8 mouse cellular contexts compared by ENCODE assay signal in genomic region chr4:40240272-40240744, GRCm38 (mm10). TPM values are rescaled to one million over a fixed set of nuclear protein-coding genes. Genes with fewer than 3 reads are reported as not detected.
A peak's percentile ranks its signal among the peaks of the same experiment; 100 is the strongest.
DNase-seq lines count a peak whose midpoint lies in the region; ATAC-seq and TF ChIP-seq lines count a peak whose summit lies in the region.

No protein-coding gene starts in this region.

- H3K36me3 ChIP-seq in forebrain, embryonic 14.5 days (ENCODE audit: control insufficient read depth, insufficient read depth, low read length), result no peaks in the 10 kb centered on the region
- no peaks in the 10 kb centered on the region for H3K36me3 ChIP-seq in liver, embryonic 14.5 days (replicated peaks; ENCODE audit: control insufficient read depth, insufficient read depth, low read depth)

- no peaks in the 10 kb centered on the region for H3K9me3 ChIP-seq in forebrain, embryonic 14.5 days (replicated peaks; ENCODE audit: control insufficient read depth, low read length)
- H3K9me3 ChIP-seq in liver, embryonic 14.5 days (ENCODE audit: control insufficient read depth, low read length), result no peaks in the 10 kb centered on the region

- H3K4me3 ChIP-seq in forebrain, embryonic 14.5 days (ENCODE audit: low read depth, low read length), result peak overlapping the region; percentile 41
- H3K4me3 ChIP-seq in liver, embryonic 14.5 days (ENCODE audit: insufficient read depth in 1 of 2, low read depth in 2 of 2, low read length in 2 of 2), result peak overlapping the region; percentile 63 to 76; a peak in 2 of 4 replicates

- WGBS in forebrain, embryonic 14.5 days, result 49% methylated on average over 5 of the region's 5 CpGs
- 30% methylated on average over 5 of the region's 5 CpGs for WGBS in liver, embryonic 14.5 days (ENCODE audit: insufficient replicate concordance)

- ATAC-seq in forebrain, embryonic 14.5 days, result 0 out of 2 replicates have a peak, but pooled peaks have one; percentile 37
- ATAC-seq in liver, embryonic 14.5 days (ENCODE audit: insufficient read depth), result 0 out of 2 replicates have a peak, but pooled peaks have one; percentile 28

- H3K4me1 ChIP-seq in forebrain, embryonic 14.5 days (ENCODE audit: control insufficient read depth, insufficient read depth, low read length), result peaks cover 3% of the 10 kb centered on the region; the same call in 1 of the 2 replicates
- peaks cover 0 to 4% of the 10 kb centered on the region in 2 experiments; a peak in 1 of 4 replicates for H3K4me1 ChIP-seq in liver, embryonic 14.5 days (replicated peaks; ENCODE audit: control insufficient read depth in 2 of 2, insufficient read depth in 2 of 2, low read length in 1 of 2)

- peak overlapping the region; percentile 82 for H3K4me2 ChIP-seq in forebrain, embryonic 14.5 days (ENCODE audit: low read length)
- H3K4me2 ChIP-seq in liver, embryonic 14.5 days (ENCODE audit: low read depth), result peak overlapping the region; percentile 77

- DNase-seq in adrenal gland, adult 2 months, result peak; percentile 10
- DNase-seq in adrenal gland, postnatal 10 days, result no peak
- DNase-seq in 3T3-L1 (ENCODE audit: low read depth, low spot score), result peak; percentile 20
- no peak for DNase-seq in forebrain, embryonic 14.5 days (ENCODE audit: low spot score)
- DNase-seq in liver, embryonic 14.5 days (ENCODE audit: low read depth in 3 of 3, low spot score in 3 of 3), result no peak
- DNase-seq in cerebellum, adult 11 months, result no peak
- no peak for DNase-seq in cerebellum, postnatal 14 days
- DNase-seq in retina, embryonic 14.5 days (ENCODE audit: low spot score), result no peak

- peak overlapping the region; percentile 55; the same call in 1 of the 2 replicates for H3K9ac ChIP-seq in forebrain, embryonic 14.5 days (ENCODE audit: low read length)
- H3K9ac ChIP-seq in liver, embryonic 14.5 days (replicated peaks), result no peak overlapping the region; the same call in 1 of the 2 replicates

- no peaks in the 10 kb centered on the region for H3K27me3 ChIP-seq in forebrain, embryonic 14.5 days (replicated peaks; ENCODE audit: control insufficient read depth, insufficient read depth, low read length)
- H3K27me3 ChIP-seq in liver, embryonic 14.5 days (ENCODE audit: control insufficient read depth, insufficient read depth, low read length), result no peaks in the 10 kb centered on the region

- no peak overlapping the region for H3K27ac ChIP-seq in forebrain, embryonic 14.5 days (ENCODE audit: low read depth, low read length)
- no peak overlapping the region for H3K27ac ChIP-seq in liver, embryonic 14.5 days

- no peak for TF ChIP-seq EP300 in liver, embryonic 14.5 days (IDR thresholded peaks at IDR 0.05; ENCODE audit: low read depth)

- TF ChIP-seq CTCF in liver, embryonic 14.5 days (IDR thresholded peaks at IDR 0.05; ENCODE audit: low read depth), result no peak

RNA-seq across cellular contexts. Expression of gene Ddx58, which starts 0.7 kb away (rescaled TPM):
- total RNA-seq in adrenal gland, adult 2 months (2021), result 10 to 100 TPM; 25.2 to 30.3 TPM
- 9.7 and 13.3 TPM in 2 replicates for polyA plus RNA-seq in adrenal gland, adult 2 months (2012; rRNA removed)
- 10 to 100 TPM; 17.5 to 20.9 TPM for total RNA-seq in adrenal gland, postnatal 10 days (2021)
- 1.9 TPM in 2 replicates for polyA plus RNA-seq in forebrain, embryonic 14.5 days (2014; fragmentation: Nextera tagmentation; extraction: Ambion mirVana)
- 1.8 and 3.1 TPM in 2 replicates for polyA plus RNA-seq in liver, embryonic 14.5 days (2012; rRNA removed)
- polyA plus RNA-seq in liver, embryonic 14.5 days (2014; fragmentation: Nextera tagmentation; extraction: Ambion mirVana), result 2.4 and 2.5 TPM in 2 replicates

RNA-seq across cellular contexts. Expression of gene Smim27, which starts 29.1 kb away (rescaled TPM):
- total RNA-seq in adrenal gland, adult 2 months (2021), result 10 to 100 TPM; 52.9 to 54.7 TPM
- 23.2 and 33.7 TPM in 2 replicates for polyA plus RNA-seq in adrenal gland, adult 2 months (2012; rRNA removed)
- total RNA-seq in adrenal gland, postnatal 10 days (2021), result 10 to 100 TPM; 34.9 to 46.5 TPM
- polyA plus RNA-seq in forebrain, embryonic 14.5 days (2014; fragmentation: Nextera tagmentation; extraction: Ambion mirVana), result 20.9 and 21.2 TPM in 2 replicates
- 1.9 and 3.2 TPM in 2 replicates for polyA plus RNA-seq in liver, embryonic 14.5 days (2012; rRNA removed)
- 20.6 and 24.4 TPM in 2 replicates for polyA plus RNA-seq in liver, embryonic 14.5 days (2014; fragmentation: Nextera tagmentation; extraction: Ambion mirVana)

RNA-seq across cellular contexts. Expression of gene Topors, which starts 29.3 kb away (rescaled TPM):
- total RNA-seq in adrenal gland, adult 2 months (2021), result 10 to 100 TPM; 26.0 to 29.8 TPM
- polyA plus RNA-seq in adrenal gland, adult 2 months (2012; rRNA removed), result 4.0 and 4.1 TPM in 2 replicates
- total RNA-seq in adrenal gland, postnatal 10 days (2021), result 10 to 100 TPM; 23.3 to 27.0 TPM
- polyA plus RNA-seq in forebrain, embryonic 14.5 days (2014; fragmentation: Nextera tagmentation; extraction: Ambion mirVana), result 33.4 and 38.7 TPM in 2 replicates
- 4.0 and 7.0 TPM in 2 replicates for polyA plus RNA-seq in liver, embryonic 14.5 days (2012; rRNA removed)
- polyA plus RNA-seq in liver, embryonic 14.5 days (2014; fragmentation: Nextera tagmentation; extraction: Ambion mirVana), result 11.7 and 13.1 TPM in 2 replicates

RNA-seq across cellular contexts. Expression of gene Ndufb6, which starts 38.9 kb away (rescaled TPM):
- total RNA-seq in adrenal gland, adult 2 months (2021), result 100 to 1,000 TPM; 173 to 335 TPM
- 50.3 and 55.2 TPM in 2 replicates for polyA plus RNA-seq in adrenal gland, adult 2 months (2012; rRNA removed)
- total RNA-seq in adrenal gland, postnatal 10 days (2021), result 100 to 1,000 TPM; 482 to 529 TPM
- polyA plus RNA-seq in forebrain, embryonic 14.5 days (2014; fragmentation: Nextera tagmentation; extraction: Ambion mirVana), result 295 and 325 TPM in 2 replicates
- 56.4 and 62.1 TPM in 2 replicates for polyA plus RNA-seq in liver, embryonic 14.5 days (2012; rRNA removed)
- polyA plus RNA-seq in liver, embryonic 14.5 days (2014; fragmentation: Nextera tagmentation; extraction: Ambion mirVana), result 161 TPM in 2 replicates

Comparison
In these comparisons a context has a peak if more than half of its experiments do, and no peak if none do; other contexts are left out.
1. DNase-seq: peak in adrenal gland, adult 2 months (single experiment) and 3T3-L1 (single experiment); none in adrenal gland, postnatal 10 days (single experiment), forebrain, embryonic 14.5 days (single experiment), liver, embryonic 14.5 days (0 of 3), cerebellum, adult 11 months (single experiment), cerebellum, postnatal 14 days (0 of 2) and retina, embryonic 14.5 days (single experiment).